Mouse (Mus musculus) hindlimb bud, embryonic 11.5 days (tissue): ENCODE results near the gene Zfand3.

ENCODE experiments used
- DNase-seq: peaks from one replicate; pipeline ENCODE4 v3.0.0-alpha.2; 2012; ENCODE audit warnings: low read depth, low spot score; ENCODE audit errors: extremely low spot score

Gene Zfand3

DNA sequence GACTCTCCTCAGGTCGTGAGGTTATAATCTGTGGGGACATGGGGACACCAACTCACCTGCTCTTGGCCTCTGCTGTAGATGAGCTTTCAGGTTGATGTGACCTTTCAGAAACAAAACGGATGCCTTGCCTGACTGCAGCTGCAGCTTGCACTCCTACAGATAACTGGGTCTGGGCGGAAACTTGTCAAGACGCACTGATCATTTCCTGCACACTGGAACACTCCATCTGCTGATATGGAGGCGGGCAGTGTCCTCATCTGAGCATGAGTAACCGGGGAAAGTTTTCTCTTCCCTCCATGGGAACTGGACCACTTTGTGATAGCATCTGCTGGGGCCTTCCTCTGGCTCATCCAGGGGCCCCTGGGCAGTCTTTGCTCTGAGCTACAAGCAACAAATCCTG, 209.9 kb downstream of the Zfand3 start:
- no peak for DNase-seq

DNA sequence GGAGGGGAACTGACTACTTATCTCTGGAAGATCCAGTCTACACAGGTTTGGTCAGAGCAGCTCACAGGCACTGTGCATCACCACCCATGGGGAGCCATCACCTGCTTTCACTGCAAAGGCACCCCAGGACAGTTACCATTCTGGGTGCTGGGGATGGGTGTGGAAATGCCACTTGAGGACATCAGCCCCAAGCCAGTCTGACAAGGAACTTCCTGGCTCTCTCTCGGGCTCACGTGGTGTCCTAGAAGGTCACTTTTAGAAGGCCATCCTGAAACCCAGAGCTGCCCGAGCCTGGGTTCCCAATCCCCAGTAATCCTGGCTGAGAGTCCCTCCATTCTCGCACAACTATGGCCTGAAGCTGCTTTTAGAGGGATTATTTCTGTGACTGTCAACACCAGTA, 211.2 kb downstream of the Zfand3 start:
- DNase-seq = no peak

DNA sequence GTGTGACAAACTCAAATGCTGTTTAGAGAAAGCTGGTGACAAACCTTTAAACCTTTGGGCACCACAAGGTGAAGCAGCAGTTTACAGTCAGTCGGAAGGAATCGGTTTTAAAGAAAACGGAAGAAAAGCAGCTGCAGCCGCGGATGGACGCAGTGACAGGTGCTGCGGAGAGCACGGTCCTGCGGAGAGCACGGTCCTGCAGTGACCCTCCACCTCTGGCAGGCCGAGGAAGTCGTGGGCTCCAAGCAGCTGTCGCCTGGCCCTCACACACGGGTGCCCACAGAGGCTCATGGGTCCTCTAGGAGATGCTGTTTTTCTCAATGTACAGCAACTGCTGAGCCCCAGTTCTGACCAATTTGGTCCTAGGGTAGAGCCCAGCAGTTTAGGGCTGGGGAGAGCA, 217.1 kb downstream of the Zfand3 start:
- no peak for DNase-seq

DNA sequence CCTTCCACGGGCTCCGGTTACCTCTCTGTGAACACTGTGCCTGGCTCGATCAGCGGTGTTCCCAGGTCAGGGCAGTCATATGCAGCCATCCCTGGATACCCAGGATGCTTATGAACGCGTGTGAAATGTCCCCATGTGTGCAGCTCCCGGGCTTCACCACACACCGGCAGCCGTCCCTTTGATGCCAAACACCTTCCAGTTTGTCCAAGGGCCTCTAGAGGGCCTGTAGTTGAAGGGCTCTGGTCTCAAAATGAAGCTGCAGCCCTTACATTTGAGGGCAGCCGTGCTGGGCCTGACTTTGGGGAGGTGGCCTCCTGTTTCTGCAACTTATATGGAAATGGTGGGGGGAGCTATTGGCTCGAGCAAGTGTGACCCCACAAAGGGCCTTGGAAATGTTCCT, 217.8 kb downstream of the Zfand3 start:
- no peak for DNase-seq

DNA sequence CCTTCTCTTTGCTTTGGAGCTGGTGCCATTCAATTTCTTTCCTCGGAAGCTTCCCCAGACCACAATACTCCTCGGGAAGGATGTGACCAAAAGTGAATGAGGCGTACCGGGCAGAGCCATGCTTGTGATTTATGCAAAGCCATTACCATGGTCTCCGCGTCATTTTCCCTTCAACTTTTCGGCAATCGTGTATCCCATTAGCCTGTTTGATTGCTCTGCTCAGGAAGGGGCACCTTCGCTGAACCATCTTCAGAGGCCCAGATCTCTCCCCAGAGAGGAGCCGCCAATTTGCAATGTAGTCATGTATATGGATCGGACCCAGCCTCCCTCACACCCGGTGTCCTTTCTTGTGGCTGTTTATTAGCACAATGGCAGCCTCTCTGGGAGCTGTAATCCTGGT, 218.3 kb downstream of the Zfand3 start:
- no peak for DNase-seq

DNA sequence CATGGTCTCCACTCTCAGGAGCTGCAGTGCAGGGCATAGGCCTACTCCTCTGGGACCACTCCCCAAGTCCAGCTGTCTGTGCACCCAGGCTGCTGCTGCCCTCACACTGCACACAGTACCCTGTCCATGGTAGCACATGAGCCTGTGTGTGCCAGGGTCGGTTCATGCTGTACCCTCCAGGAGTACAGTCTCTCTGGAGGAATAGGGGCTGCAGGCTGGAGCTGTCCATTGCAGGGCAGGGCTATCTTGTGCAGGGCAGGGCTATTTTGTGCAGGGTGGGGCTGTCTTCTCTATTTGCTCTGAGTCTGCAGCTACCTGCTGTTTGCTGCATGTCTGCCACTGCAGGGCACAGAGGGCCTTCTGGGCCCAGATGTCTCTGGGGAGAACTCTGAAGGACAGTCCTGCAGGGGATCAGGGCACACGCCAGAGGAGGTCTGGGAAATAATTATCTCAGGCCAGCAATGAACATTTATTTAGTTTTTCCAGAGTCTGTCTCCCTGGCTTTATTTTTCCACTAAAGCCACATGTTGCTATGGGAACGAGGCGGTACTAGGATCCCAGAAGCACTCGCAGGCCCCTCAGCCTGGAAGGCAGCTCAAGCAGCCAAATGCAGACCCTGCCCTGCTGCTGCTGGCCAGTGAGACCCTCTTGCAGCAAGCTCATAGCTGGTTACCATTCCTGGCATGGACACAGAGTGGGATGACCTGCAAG, 220.7 kb downstream of the Zfand3 start:
- no peak for DNase-seq

DNA sequence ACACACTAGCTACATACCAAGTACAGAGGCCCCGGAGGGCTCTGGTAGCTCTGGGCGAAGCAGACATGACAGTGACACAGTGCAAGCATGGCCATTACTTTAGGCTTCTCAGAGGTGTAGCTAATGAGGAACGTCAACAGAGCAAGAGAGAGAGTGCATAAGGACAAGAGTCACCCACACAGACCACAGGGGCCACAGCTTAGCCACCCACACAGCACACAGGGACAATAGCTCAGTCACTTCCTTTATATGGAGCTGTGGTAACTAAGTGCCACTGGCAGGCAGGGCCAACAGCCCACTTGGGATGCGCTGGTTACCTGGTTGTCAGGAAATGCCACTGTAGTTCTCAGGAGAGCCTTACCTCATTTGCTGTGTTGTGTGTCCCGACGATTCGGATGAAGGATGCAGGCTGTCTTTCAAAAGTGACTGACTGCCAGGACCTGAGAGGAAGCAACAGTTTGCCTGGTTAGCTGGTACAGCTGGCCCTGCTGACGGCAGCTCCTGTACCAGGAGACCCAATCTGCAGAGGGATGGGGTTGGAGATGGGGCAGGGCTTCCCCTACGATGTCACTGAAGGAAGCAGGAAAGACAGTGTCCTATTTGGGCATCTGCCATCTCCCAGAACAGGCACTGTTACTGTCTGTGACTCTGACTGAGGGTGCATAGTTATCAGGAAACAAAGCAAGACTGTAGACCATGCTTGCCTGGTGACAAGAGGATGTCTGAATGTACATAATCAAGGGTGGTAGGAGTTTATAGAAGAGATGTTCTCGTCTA, 224.1 kb downstream of the Zfand3 start:
- DNase-seq = no peak

DNA sequence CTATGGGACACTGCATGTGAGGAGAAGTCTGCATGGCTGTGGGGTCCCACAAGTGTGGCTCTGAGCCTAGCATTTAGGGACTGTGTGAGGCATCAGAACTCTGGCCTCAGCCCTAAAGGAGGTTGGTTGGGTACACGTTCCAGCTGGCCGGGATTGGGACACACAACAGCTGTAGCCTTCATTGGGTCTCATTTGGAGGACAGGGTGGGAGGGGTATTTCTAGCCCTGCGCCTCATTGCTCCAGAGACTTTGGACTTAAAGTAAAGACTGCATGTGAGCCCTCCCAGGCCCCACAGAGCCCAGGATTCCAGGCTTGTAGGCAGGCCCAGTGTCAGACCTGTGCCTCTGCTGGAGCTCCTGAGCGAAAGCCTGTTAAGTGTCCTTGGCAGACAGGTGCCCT, 225.9 kb downstream of the Zfand3 start:
- no peak for DNase-seq

DNA sequence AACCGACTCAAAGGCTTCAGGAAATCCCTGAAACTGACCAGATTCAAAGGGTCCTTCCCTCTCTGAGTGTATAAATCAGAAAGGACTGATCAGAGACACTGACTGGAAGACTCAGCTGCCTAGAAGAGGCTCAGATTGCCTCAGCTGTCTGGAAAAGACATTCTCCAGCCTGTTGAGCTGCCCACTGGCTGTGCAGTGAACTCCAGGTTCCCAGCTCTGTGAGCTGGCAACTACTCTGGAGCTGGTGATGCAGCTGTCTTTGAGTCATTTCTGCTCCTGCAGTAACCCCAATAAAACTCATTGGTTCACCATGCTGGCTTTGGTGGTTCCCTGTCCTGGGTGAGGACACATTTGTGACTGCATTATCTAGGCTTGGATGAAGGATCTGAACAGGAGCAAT, 226.9 kb downstream of the Zfand3 start:
- DNase-seq = no peak

DNA sequence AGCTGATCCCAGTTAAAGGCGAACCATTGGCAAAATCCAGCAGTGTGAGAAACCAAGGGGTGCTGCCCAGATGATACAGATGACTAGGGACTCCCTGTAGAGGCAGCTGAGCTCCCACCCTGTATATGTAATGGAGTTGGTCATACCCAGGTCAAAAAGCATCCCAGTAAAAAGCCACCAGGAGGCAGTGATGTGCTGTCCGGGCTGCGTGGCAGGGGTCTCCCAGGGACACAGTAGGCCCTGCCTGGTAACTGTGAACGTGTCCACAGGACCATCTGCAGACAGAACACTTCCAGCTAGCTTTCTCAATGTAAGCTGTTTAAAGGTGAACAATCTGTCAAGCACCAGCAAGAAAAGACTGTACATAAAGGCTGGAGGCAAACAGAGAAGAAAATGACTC, 228.2 kb downstream of the Zfand3 start:
- DNase-seq = no peak

DNA sequence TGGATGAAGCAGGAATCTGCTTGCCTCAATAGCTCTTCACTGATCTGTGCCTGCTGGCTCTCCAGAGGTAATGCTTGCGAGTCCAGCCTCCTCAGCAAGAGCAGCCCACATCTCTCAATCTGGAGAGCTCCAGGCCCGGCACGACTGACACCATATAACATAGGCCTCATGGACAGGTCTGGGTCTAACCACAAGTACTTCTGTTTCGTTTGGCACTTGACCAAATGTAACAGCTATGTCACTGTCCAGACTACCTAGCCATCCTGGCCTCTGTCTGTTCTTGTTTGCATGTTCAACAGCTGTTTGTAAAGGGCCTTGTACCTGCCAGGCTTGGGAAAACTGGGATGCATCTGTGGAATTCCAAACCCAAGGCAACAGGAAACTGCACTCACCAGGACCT, 230.8 kb downstream of the Zfand3 start:
- no peak for DNase-seq

DNA sequence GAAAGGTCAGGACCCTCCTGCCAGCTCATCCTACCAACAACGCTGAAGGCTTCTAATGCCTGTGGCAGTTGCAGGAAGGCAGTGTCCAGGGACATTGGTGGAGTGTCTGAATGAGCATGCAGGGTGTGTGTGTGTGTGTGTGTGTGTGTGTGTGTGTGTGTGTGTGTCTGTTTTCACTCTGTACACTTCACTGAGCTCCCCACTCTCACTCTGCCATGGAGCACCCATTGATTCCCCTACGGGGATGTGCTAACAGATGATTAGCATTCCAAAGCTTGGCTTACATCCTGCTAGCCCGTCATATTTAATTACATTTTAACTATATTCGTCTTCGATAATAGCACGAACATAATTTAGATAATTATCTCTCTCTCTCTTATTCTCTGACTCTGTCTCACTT, 232.1 kb downstream of the Zfand3 start:
- no peak for DNase-seq

DNA sequence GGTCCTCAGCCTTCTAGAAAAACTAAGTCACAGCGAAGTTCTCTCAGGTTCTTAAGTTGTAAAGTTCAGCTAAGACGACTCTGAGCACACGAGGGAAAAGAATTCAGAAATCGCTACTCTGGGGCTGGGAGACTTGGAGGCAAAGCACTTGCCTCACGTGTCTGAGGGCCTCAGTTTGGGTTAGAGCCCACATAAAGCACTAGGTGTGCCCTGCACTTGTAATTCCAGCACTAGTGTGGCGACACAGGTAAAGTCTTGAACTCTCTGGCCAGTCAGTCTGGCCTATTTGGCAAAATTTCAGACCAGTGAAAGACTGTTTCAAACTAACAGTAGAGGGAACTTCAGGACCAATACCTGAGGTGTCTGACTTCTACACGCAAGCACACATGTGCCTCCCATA, 233.1 kb downstream of the Zfand3 start:
- no peak for DNase-seq

DNA sequence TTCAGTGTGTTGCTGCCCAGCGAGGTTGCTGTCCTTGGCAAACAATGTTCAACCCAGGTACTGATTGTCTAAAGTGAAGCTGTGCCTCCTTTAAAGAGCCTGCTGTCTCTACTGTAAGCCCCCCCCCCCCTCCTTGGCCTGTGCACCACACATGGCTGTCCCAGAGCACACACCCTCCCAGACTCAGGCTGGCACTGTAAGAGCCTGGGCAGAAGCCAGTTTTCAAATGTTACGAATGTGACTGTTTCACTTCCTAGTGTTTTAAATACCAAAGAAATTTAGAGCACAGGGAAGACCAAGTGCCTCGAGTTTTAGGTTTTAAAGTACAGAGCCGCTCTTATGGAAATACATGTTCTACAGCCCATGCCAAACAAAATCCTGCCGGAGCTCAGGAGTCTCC, 234.9 kb downstream of the Zfand3 start:
- DNase-seq = no peak

DNA sequence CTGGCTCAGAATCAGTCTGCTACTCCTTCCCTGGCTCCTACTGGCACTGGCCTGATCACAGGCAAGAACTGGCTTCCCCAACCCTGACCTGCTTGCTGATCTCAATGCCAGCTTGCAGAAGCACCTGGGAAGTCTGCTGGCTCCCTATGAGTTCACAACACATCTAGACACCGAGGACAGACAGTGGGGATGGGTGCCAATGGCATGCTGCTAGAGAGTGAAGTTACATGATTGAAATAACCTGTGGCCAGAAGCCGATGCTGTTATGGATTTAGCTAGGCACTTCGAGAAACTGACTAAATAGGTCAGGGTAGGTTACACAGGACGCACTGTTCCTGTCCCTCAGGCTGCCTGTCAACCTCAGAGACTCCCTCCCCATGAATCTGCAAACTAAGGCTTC, 236.1 kb downstream of the Zfand3 start:
- DNase-seq = no peak

DNA sequence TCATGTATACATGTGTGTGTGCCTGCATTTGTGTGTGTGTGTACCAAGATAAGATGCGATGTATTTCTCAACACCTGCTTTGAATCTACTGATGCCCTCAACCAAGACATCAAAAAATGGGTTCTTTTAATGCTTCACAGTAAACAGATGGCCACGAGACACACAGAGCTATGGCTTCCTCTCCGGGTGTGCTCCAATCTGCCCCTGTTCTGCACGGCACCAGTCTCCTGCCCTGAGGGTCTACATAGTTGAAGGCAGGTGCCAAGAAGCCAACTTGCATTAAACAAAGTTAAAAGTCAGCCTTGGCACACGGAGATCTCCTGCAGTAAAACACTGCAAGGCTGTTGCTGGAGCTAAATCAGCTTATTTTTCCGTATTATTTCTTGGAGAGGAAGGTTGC, 236.5 kb downstream of the Zfand3 start:
- no peak for DNase-seq

DNA sequence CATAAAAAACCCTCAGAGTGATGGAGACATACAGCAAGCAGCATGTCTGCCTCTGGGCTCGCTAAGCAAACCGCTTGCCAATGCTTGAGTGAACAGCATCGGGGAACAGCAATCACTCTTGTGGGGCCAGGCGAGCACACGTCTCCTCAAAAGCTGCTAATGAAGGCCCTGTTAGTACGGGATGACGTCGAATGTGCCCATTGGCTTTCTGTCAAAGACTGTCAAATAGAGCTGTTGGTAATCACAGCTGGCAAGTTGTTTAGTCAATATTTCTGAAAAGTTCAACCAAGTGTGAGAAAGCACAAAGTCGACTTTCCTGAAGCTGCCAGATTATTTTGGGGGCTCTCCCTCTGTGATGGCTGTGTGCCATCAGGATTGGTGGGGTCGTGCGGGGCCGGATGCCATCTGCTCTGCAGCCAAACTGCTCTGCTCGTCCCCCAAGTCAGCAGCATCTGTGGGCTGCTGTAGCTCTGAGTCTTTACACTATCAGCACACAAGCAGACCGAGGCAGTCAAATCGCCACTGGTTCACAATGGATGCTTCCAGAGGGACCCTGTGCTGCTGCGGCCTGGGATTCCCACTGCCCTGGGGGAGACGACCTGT, 237.3 kb downstream of the Zfand3 start:
- no peak for DNase-seq

DNA sequence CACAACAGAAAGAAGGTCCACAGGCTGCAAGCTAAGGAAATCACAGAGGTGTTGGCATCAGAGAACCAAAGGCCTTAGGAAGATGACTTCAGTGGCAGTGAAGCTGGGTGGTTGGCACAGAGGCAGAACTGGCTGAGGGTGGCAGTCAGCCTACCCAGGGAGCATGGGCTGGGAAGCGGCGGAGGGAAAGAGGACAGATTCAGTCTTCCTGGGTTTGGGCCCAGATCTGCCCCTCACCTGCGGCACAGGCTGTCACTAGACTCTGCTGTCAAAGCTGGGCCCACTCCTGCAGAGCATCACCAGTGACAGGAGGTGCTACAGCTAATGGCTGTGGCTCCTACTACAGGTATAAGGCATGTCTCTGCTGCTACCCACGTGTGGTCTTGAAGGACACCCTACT, 238.1 kb downstream of the Zfand3 start:
- no peak for DNase-seq

DNA sequence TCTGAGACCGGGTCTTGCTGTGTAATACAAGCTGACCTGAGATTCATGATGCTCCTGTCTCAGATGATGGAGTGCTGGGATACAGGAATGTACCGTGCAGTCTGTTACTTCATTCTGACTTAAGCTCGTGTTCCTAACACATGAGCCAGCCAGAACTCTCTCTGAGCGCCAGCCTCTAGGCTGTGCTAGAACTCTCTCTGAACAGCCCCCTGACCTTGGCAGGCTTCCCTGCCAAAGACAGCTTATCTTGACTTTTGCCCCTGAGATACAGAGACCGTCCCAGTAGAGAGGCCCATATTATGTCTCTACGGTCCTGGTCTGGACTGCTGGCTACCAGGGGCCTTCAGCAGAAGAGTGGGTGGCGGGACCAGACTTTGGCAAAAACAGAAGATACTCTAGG, 239.0 kb downstream of the Zfand3 start:
- no peak for DNase-seq

DNA sequence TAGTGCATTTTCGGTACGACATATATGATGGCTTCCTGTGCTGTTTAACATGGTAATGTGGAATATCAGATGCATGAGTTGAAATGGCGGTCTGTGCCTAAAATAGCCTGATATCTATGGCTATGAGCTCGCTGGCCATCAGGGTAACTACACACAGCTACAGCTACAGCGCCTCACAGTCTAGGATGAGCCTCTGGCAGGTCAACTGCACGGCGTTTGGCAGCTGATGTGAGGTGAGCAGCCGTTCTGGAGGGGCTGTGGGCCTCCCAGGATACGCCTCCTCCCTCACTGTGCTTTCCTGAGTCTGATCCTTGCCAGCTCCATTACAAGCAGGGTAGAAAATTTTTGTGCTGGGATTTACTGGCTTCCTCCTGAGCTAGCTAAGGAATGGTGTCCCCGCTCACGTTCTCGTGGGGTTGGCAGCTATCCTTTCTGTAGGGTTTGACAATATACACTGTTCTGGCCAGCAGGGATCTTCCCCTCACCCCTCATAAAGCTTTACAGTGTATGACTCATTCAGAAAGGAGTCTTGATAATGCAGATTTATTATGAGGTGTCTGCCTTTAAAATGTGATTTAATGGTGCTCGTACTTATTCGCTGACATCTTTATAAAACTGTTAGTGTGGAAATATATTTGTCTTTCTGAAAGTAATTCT, 240.2 kb downstream of the Zfand3 start:
- DNase-seq = no peak

DNA sequence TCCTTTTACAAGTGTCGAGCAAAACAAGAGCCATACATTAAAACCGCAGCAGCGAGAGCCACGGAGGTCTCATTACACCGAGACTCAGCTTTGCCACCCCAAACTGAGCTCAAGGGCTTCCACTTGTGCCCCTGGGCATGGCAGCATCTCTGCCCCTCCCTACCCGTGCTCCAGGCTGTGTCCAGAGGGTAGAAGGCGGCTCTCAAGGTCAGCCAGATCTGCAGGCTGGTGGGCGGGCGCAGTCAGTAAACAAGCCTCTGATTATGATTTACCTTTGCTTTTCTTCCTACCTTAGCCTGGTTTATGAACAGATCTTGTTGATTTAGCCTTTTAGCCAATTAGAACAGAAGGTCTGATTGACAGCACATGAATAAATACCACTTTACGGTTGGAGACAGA, 240.8 kb downstream of the Zfand3 start:
- no peak for DNase-seq

DNA sequence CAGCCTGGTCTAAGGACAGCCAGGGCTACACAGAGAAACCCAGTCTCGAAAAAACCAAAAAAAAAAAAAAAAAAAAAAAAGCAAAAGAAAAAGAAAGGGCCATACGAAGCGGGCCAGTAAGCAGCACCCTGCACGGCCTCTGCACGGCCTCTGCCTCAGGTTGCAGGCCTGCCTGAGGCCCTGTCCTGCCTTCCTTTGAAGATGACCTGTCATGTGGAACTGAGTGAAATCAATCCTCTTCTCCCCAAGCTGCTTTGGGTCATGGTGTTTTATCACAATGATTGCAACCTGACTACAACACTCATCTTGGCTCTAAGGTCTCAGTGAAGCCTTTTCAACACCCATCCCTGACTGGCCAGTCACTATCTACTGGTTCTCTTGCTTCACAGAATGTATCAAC, 248.5 kb downstream of the Zfand3 start:
- DNase-seq = no peak
